Mouse (Mus musculus) c-Kit-negative CD71-positive TER-119-positive erythroid progenitor cells, embryonic 14.5 days (primary cell): Measurements from ENCODE around the gene Polr2a.

Source experiments
- DNase-seq: peaks from one replicate; pipeline ENCODE4 v3.0.0-alpha.2; 2013; ENCODE audit warnings: low read depth, low spot score

The Polr2a gene

GRCm38 (mm10) chr11:69784793-69785272 is 26.4 kb upstream of the Polr2a start:
- DNase-seq: peak; percentile 56

- no peak for DNase-seq
Measured at GRCm38 (mm10) chr11:69781828-69782227, 23.4 kb upstream of the Polr2a start.

GRCm38 (mm10) chr11:69778985-69779384 is 20.5 kb upstream of the Polr2a start:
- no peak for DNase-seq

GRCm38 (mm10) chr11:69778258-69778982 is 20.0 kb upstream of the Polr2a start:
- DNase-seq: no peak

- no peak for DNase-seq
Measured at GRCm38 (mm10) chr11:69777504-69778257, 19.2 kb upstream of the Polr2a start.

GRCm38 (mm10) chr11:69776488-69776887 is 18.1 kb upstream of the Polr2a start:
- DNase-seq: no peak

GRCm38 (mm10) chr11:69775716-69776115 is 17.3 kb upstream of the Polr2a start:
- DNase-seq: no peak

- no peak for DNase-seq
Measured at GRCm38 (mm10) chr11:69774961-69775360, 16.5 kb upstream of the Polr2a start.

GRCm38 (mm10) chr11:69767625-69767909 is 9.1 kb upstream of the Polr2a start:
- DNase-seq: no peak

GRCm38 (mm10) chr11:69766872-69767624 is 8.6 kb upstream of the Polr2a start:
- no peak for DNase-seq

- no peak for DNase-seq
Measured at GRCm38 (mm10) chr11:69766126-69766609, 7.7 kb upstream of the Polr2a start.

GRCm38 (mm10) chr11:69765221-69766125 is 7.0 kb upstream of the Polr2a start, which contains the start of gene Zbtb4:
TSS of gene Zbtb4 (plus strand) at chr11:69765912.
- no peak for DNase-seq

GRCm38 (mm10) chr11:69763551-69763950 is 5.1 kb upstream of the Polr2a start:
- no peak for DNase-seq

GRCm38 (mm10) chr11:69761868-69762267 is 3.4 kb upstream of the Polr2a start, which contains the start of gene Slc35g3:
TSS of gene Slc35g3 (minus strand) at chr11:69761968.
- DNase-seq: no peak

- DNase-seq: no peak
Measured at GRCm38 (mm10) chr11:69760901-69761200, 2.4 kb upstream of the Polr2a start.

GRCm38 (mm10) chr11:69760160-69760900 is 1.9 kb upstream of the Polr2a start:
- DNase-seq: no peak

GRCm38 (mm10) chr11:69758971-69759721 is 709 bp upstream of the Polr2a start:
- DNase-seq: no peak

- peak; percentile 91 for DNase-seq
Measured at GRCm38 (mm10) chr11:69758090-69758456, 364 bp downstream of the Polr2a start.

- no peak for DNase-seq
Measured at GRCm38 (mm10) chr11:69757303-69758089, 941 bp downstream of the Polr2a start.
